Mouse (Mus musculus): ENCODE results near the gene Rnase1.
"Not testable (repeated sequence)": the region's sequence is repeated elsewhere in the genome, so short reads cannot be mapped to it uniquely, and the experiment has no call there.

DNA sequence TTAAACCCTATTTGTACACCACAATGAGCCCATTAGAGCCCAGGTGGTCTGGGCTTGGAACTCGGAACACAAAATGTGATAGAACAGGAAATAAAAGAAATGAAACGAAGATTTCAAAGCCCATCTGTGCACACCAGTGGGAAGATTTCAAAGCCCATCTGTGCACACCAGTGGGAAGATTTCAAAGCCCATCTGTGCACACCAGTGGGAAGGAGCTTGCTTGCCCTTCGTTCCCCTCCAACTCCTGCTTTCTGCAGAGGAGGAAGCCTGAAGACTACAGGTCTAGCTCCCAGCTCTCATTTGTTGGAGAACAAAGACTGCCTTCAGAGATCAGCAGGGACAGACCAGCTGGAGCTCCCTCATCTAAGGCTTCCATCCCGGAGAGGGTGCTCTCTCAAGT lies 26.4 kb upstream of the Rnase1 start:
- TF ChIP-seq EP300 (optimal IDR thresholded peaks at IDR 0.05); CTCF (IDR thresholded peaks at IDR 0.05; ENCODE audit: low read depth): not testable (repeated sequence)
